Mouse (Mus musculus): ENCODE data around the gene Crx.
"Not testable (repeated sequence)": the region's sequence is repeated elsewhere in the genome, so short reads cannot be mapped to it uniquely, and the experiment has no call there.

- TF ChIP-seq CTCF (IDR thresholded peaks at IDR 0.05; ENCODE audit: insufficient read depth, low read length); POLR2A (IDR thresholded peaks at IDR 0.05; ENCODE audit: borderline replicate concordance, extremely low read depth, low read depth, low read length): not testable (repeated sequence)
Observed at GRCm38 (mm10) chr7:15915695-15916094, 35.9 kb upstream of the Crx start.

Data from lung, adult 2 months (tissue).